Mouse (Mus musculus): ENCODE results near the gene Atad3a. TPM values are rescaled to one million over a fixed set of nuclear protein-coding genes. Genes with fewer than 3 reads are reported as not detected.

The Atad3a gene
- total RNA-seq, 1 experiment, result 169 TPM

DNA sequence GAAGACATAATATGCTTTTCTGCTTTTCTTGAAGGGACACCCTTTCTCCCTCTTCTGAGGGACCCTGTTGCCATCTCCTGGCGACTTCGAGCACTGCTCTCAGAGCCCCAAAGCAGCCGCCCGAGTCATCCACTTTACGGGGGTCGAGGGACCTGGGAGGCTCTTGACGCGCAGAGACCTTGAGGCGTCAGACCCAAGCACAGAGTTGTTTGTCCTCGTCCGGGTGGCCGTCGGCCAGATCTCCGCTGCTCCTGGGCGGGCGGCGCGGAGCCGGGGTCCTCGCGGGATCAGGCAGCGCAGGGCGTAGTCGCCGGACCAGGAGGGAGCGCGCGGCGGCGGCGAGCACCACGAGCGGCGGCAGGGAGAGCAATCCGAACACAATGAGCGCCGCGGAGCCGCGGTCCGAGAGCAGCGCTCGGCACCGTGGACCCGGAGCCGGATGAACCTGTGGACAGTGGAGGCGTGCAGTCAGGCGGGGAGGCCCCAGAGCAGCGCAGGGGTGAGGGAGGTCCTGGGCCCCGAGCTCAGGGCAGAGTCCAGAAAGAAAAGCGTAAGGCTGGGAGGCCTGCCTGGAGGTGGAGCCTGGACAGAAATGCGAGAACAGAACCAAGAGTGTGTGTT is 23.3 kb upstream of the Atad3a start:
- no peaks in the 10 kb centered on the region for H3K36me3 ChIP-seq (ENCODE audit: control insufficient read depth, insufficient read depth, low read length, poor library complexity, severe bottlenecking)
- H3K9ac ChIP-seq (ENCODE audit: insufficient read depth, low read depth, low read length, poor library complexity, severe bottlenecking), result peak overlapping the region; percentile 86
- no peaks in the 10 kb centered on the region for H3K9me3 ChIP-seq (ENCODE audit: control insufficient read depth, insufficient read depth, low read depth, low read length)
- H3K4me1 ChIP-seq (ENCODE audit: control insufficient read depth in 2 of 2, insufficient read depth in 2 of 2, low read length in 2 of 2, poor library complexity in 1 of 2), result peaks cover 5 to 7% of the 10 kb centered on the region in 2 experiments; a peak in 3 of 4 replicates
- in situ Hi-C loops (cut with MboI; ENCODE audit: low sequenced_read_pairs in 2 of 2, unreplicated experiment in 2 of 2), result no loop called here
- no peak for DNase-seq (ENCODE audit: low read depth, low spot score)
- H3K27ac ChIP-seq (ENCODE audit: insufficient read depth, low read depth, low read length, poor library complexity, severe bottlenecking), result no peak overlapping the region; the same call in 1 of the 2 replicates
- peak overlapping the region; percentile 77 to 85 for H3K4me3 ChIP-seq (ENCODE audit: insufficient read depth in 1 of 2, low read depth in 1 of 2, low read length in 2 of 2, poor library complexity in 1 of 2, severe bottlenecking in 1 of 2)
- TF ChIP-seq ZNF384 (IDR thresholded peaks at IDR 0.05; ENCODE audit: low read depth, low read length), result no peak
- TF ChIP-seq HCFC1 (IDR thresholded peaks at IDR 0.05; ENCODE audit: borderline replicate concordance, insufficient read depth, low read length), result no peak
- no peak for TF ChIP-seq MAFK (IDR thresholded peaks at IDR 0.05; ENCODE audit: insufficient read depth, low read depth, low read length)
- TF ChIP-seq CHD2 (IDR thresholded peaks at IDR 0.05; ENCODE audit: low read depth, low read length), result 0 out of 2 replicates have a peak, but pooled peaks have one; percentile 48
- TF ChIP-seq ZC3H11A (IDR thresholded peaks at IDR 0.05; ENCODE audit: borderline replicate concordance, low read depth, low read length), result no peak

DNA sequence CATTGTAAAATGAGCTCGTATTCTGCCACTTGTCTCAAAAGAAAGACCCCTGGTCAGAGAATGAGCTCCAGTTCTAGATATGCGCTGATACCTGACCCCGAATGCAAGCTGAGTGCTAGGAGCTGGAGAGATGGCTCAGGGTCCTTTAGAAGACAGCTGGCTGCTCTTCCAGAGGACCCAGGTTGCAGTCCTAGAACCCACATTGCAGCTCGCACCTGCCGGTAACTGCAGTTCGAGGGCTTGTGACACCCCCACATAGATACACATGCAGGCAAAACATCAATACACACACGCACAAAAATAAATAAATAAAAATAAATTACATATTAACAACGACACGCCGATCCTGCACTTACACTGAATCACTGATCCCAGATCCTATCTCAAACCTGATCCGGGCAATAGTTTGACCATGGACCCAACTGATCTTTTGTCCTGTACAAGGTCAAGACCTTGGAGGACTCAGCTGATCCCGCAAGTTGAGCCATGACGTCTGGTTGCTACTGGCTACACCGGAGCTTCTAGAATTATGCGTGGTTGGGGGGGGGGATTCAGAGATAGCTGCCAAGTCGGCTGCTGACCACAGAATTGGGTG is 22.7 kb upstream of the Atad3a start:
- H3K4me3 ChIP-seq (ENCODE audit: insufficient read depth in 1 of 2, low read depth in 1 of 2, low read length in 2 of 2, poor library complexity in 1 of 2, severe bottlenecking in 1 of 2), result peak overlapping the region; percentile 77 to 85
- H3K4me1 ChIP-seq (ENCODE audit: control insufficient read depth in 2 of 2, insufficient read depth in 2 of 2, low read length in 2 of 2, poor library complexity in 1 of 2), result peaks cover 5 to 7% of the 10 kb centered on the region in 2 experiments; a peak in 3 of 4 replicates
- H3K9ac ChIP-seq (ENCODE audit: insufficient read depth, low read depth, low read length, poor library complexity, severe bottlenecking), result no peak overlapping the region; the same call in 1 of the 2 replicates
- in situ Hi-C loops (cut with MboI; ENCODE audit: low sequenced_read_pairs in 2 of 2, unreplicated experiment in 2 of 2), result no loop called here
- no peak overlapping the region for H3K27ac ChIP-seq (ENCODE audit: insufficient read depth, low read depth, low read length, poor library complexity, severe bottlenecking)
- no peaks in the 10 kb centered on the region for H3K9me3 ChIP-seq (ENCODE audit: control insufficient read depth, insufficient read depth, low read depth, low read length)
- no peaks in the 10 kb centered on the region for H3K36me3 ChIP-seq (ENCODE audit: control insufficient read depth, insufficient read depth, low read length, poor library complexity, severe bottlenecking)
- no peak for DNase-seq (ENCODE audit: low read depth, low spot score)
- TF ChIP-seq ZC3H11A (IDR thresholded peaks at IDR 0.05; ENCODE audit: borderline replicate concordance, low read depth, low read length), result no peak
- TF ChIP-seq HCFC1 (IDR thresholded peaks at IDR 0.05; ENCODE audit: borderline replicate concordance, insufficient read depth, low read length), result no peak
- TF ChIP-seq MAFK (IDR thresholded peaks at IDR 0.05; ENCODE audit: insufficient read depth, low read depth, low read length), result no peak
- TF ChIP-seq ZNF384 (IDR thresholded peaks at IDR 0.05; ENCODE audit: low read depth, low read length), result no peak
- TF ChIP-seq CHD2 (IDR thresholded peaks at IDR 0.05; ENCODE audit: low read depth, low read length), result no peak

DNA sequence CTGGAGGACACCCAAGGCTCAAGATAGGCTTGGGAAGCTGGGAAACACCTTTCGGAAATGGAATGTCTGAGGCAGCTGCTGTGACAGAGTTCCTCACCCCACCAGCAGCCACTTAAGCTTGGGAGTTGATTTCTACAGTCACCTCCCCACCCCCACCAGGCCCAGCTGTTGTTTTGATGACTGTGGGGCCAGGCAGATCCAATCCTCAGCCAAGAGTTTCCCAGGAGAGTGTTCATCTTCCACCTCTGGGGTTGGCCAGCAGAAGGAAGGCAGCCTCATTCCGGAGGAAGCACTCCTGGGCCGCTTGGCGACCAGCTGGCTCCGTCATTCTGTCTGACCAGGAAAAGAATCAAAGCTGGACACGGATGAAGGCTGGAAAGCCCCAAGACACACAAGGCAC is 20.0 kb upstream of the Atad3a start:
- Histone ChIP-seq H3K4me1 (ENCODE audit: control insufficient read depth in 2 of 2, insufficient read depth in 2 of 2, low read length in 2 of 2, poor library complexity in 1 of 2) (peaks cover 9 to 15% of the 10 kb centered on the region in 2 experiments; a peak in 3 of 4 replicates), H3K4me3 (ENCODE audit: insufficient read depth in 1 of 2, low read depth in 1 of 2, low read length in 2 of 2, poor library complexity in 1 of 2, severe bottlenecking in 1 of 2) (no peak overlapping the region), H3K9me3 (ENCODE audit: control insufficient read depth, insufficient read depth, low read depth, low read length) (no peaks in the 10 kb centered on the region), H3K9ac (ENCODE audit: insufficient read depth, low read depth, low read length, poor library complexity, severe bottlenecking) (no peak overlapping the region), H3K27ac (ENCODE audit: insufficient read depth, low read depth, low read length, poor library complexity, severe bottlenecking) (no peak overlapping the region), H3K36me3 (ENCODE audit: control insufficient read depth, insufficient read depth, low read length, poor library complexity, severe bottlenecking) (no peaks in the 10 kb centered on the region)
- in situ Hi-C loops (cut with MboI; ENCODE audit: low sequenced_read_pairs in 2 of 2, unreplicated experiment in 2 of 2), result no loop called here
- DNase-seq (ENCODE audit: low read depth, low spot score), result no peak
- TF ChIP-seq ZC3H11A (IDR thresholded peaks at IDR 0.05; ENCODE audit: borderline replicate concordance, low read depth, low read length) (no peak), ZNF384 (IDR thresholded peaks at IDR 0.05; ENCODE audit: low read depth, low read length) (no peak), MAFK (IDR thresholded peaks at IDR 0.05; ENCODE audit: insufficient read depth, low read depth, low read length) (no peak), CHD2 (IDR thresholded peaks at IDR 0.05; ENCODE audit: low read depth, low read length) (no peak), HCFC1 (IDR thresholded peaks at IDR 0.05; ENCODE audit: borderline replicate concordance, insufficient read depth, low read length) (no peak)

DNA sequence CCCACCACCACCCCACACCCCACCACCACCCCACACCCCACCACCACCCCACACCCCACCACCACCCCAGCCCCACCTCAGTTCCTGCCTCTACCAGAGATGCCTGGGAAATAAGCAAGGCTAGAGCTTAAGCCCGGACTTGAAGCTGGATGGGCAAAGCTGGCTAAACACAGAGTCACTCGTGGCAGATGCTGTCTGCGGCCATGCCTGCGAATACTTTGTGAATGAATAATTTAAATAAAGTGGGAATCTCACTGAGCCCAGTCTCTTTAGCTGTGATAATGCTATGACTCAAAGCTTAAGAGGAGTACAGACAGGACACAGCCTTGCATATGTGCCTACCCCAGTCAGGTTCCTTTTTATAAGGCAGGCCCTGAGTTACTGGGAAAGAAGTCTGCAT is 18.6 kb upstream of the Atad3a start:
- Histone ChIP-seq H3K9me3 (ENCODE audit: control insufficient read depth, insufficient read depth, low read depth, low read length) (no peaks in the 10 kb centered on the region), H3K4me1 (ENCODE audit: control insufficient read depth in 2 of 2, insufficient read depth in 2 of 2, low read length in 2 of 2, poor library complexity in 1 of 2) (peaks cover 9 to 20% of the 10 kb centered on the region in 2 experiments; a peak in 3 of 4 replicates), H3K9ac (ENCODE audit: insufficient read depth, low read depth, low read length, poor library complexity, severe bottlenecking) (no peak overlapping the region), H3K4me3 (ENCODE audit: insufficient read depth in 1 of 2, low read depth in 1 of 2, low read length in 2 of 2, poor library complexity in 1 of 2, severe bottlenecking in 1 of 2) (no peak overlapping the region), H3K27ac (ENCODE audit: insufficient read depth, low read depth, low read length, poor library complexity, severe bottlenecking) (no peak overlapping the region), H3K36me3 (ENCODE audit: control insufficient read depth, insufficient read depth, low read length, poor library complexity, severe bottlenecking) (no peaks in the 10 kb centered on the region)
- TF ChIP-seq CHD2 (IDR thresholded peaks at IDR 0.05; ENCODE audit: low read depth, low read length), result no peak
- no peak for TF ChIP-seq MAFK (IDR thresholded peaks at IDR 0.05; ENCODE audit: insufficient read depth, low read depth, low read length)
- TF ChIP-seq HCFC1 (IDR thresholded peaks at IDR 0.05; ENCODE audit: borderline replicate concordance, insufficient read depth, low read length), result no peak
- TF ChIP-seq ZNF384 (IDR thresholded peaks at IDR 0.05; ENCODE audit: low read depth, low read length), result no peak
- no peak for TF ChIP-seq ZC3H11A (IDR thresholded peaks at IDR 0.05; ENCODE audit: borderline replicate concordance, low read depth, low read length)
- DNase-seq (ENCODE audit: low read depth, low spot score), result no peak
- in situ Hi-C loops (cut with MboI; ENCODE audit: low sequenced_read_pairs in 2 of 2, unreplicated experiment in 2 of 2), result no loop called here
